Mouse (Mus musculus): ENCODE measurements around the gene Zfp811.

DNA sequence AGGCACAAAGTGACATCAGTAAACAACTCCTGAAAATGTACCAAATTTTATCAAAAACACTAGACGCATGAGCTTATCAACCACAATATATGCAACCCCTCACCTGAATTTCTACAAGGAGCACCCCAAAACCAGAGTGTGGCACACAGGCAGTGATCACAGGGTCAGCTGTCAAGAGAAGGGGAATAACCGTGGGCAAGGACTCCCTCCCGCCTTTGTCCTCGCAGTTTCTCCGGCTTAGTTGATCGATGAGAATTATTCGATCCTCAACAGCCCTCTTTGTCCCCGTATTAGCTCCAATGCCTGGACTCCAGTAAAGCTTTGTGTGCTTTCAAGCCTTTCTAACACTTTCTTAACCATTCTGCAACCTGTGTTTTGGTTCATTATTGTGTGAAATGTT lies 810 bp downstream of the Zfp811 start:
- TF ChIP-seq CTCF (IDR thresholded peaks at IDR 0.05; ENCODE audit: low read depth, low read length) (no peak), POLR2AphosphoS5 (IDR thresholded peaks at IDR 0.05; ENCODE audit: insufficient replicate concordance, low read depth, low read length) (no peak), GATA1 (IDR thresholded peaks at IDR 0.05; ENCODE audit: borderline replicate concordance, low read length) (no peak), TAL1 (conservative IDR thresholded peaks at IDR 0.05; ENCODE audit: low read depth, low read length) (no peak)
